Mouse (Mus musculus) hindbrain, embryonic 11.5 days (tissue): Measurements from ENCODE around the gene Myo1d. TPM values are rescaled to one million over a fixed set of nuclear protein-coding genes. Genes with fewer than 3 reads are reported as not detected.

ENCODE experiments used
- ATAC-seq: fragments of 200-750 bp; cut with Nextera tagmentation; 2 replicates; pipeline ENCODE4 v1.8.0; 2017; ENCODE audit warnings: mild to moderate bottlenecking, moderate TSS enrichment, moderate library complexity; ENCODE audit not compliant: low FRiP score
- DNase-seq: peaks from one replicate; pipeline ENCODE4 v3.0.0-alpha.2; 2015; ENCODE audit warnings: low spot score
- H3K27ac ChIP-seq: fragments of 300-500 bp; sonication (generic); 2 replicates; pipeline ENCODE4 v1.5.1; 2014; ENCODE audit warnings: mild to moderate bottlenecking, low read depth, low read length
- H3K27me3 ChIP-seq: fragments of 300-500 bp; sonication (generic); 2 replicates; pipeline ENCODE4 v1.6.1; 2014; ENCODE audit warnings: mild to moderate bottlenecking, low read length, moderate library complexity, mixed read lengths; ENCODE audit not compliant: control insufficient read depth, insufficient read depth
- H3K36me3 ChIP-seq: fragments of 300-500 bp; sonication (generic); 2 replicates; pipeline ENCODE4 v1.6.1; 2014; ENCODE audit warnings: mild to moderate bottlenecking, low read length, moderate library complexity, mixed read lengths; ENCODE audit not compliant: control insufficient read depth, insufficient read depth
- H3K4me1 ChIP-seq: fragments of 300-500 bp; sonication (generic); replicated peaks from 2 replicates; pipeline ENCODE4 v1.6.1; 2014; ENCODE audit warnings: low read length, mixed read lengths; ENCODE audit not compliant: control insufficient read depth, insufficient read depth
- H3K4me2 ChIP-seq: fragments of 300-500 bp; sonication (generic); replicated peaks from 2 replicates; pipeline ENCODE4 v1.6.1; 2014; ENCODE audit warnings: mild to moderate bottlenecking, low read depth, low read length
- H3K4me3 ChIP-seq: fragments of 300-500 bp; sonication (generic); 2 replicates; pipeline ENCODE4 v1.5.1; 2014; ENCODE audit warnings: low read depth, low read length
- H3K9ac ChIP-seq: fragments of 300-500 bp; sonication (generic); 2 replicates; pipeline ENCODE4 v1.6.1; 2014; ENCODE audit warnings: low read depth, low read length
- H3K9me3 ChIP-seq: fragments of 300-500 bp; sonication (generic); 2 replicates; pipeline ENCODE4 v1.6.1; 2016; ENCODE audit warnings: low read length; ENCODE audit not compliant: control insufficient read depth
- whole genome bisulfite sequencing: fragments of 180-500 bp; shearing (Covaris S2); extraction: QIAGEN DNeasy Blood & Tissue Kit; methylation state at CpG from one replicate; pipeline ENCODE4 v1.1.7; 2014; 5-methylcytosine and 5-hydroxymethylcytosine counted together
- polyA plus RNA-seq: library from polyadenylated mRNA; unstranded; fragments of >200 nt; fragmentation: Nextera tagmentation; extraction: Ambion mirVana; gene quantifications from 2 replicates; pipeline ENCODE4 v1.2.1, GENCODE M21; 2014

The Myo1d gene
- polyA plus RNA-seq, 1 experiment from 2014 or later = 3.6 TPM

- Histone ChIP-seq H3K9ac (no peak overlapping the region), H3K4me1 (no peaks in the 10 kb centered on the region), H3K36me3 (no peaks in the 10 kb centered on the region), H3K4me3 (no peak overlapping the region), H3K27ac (no peak overlapping the region), H3K27me3 (no peaks in the 10 kb centered on the region), H3K4me2 (no peak overlapping the region), H3K9me3 (no peaks in the 10 kb centered on the region)
- ATAC-seq (no peak), DNase-seq (no peak)
- WGBS = 81% methylated on average over 6 of the region's 6 CpGs
Observed at GRCm38 (mm10) chr11:80772595-80773210, 7.1 kb downstream of the Myo1d start.

GRCm38 (mm10) chr11:80771596-80772250, 8.1 kb downstream of the Myo1d start:
- Histone ChIP-seq H3K4me2 (no peak overlapping the region), H3K9ac (no peak overlapping the region), H3K27ac (no peak overlapping the region), H3K4me1 (no peaks in the 10 kb centered on the region), H3K36me3 (no peaks in the 10 kb centered on the region), H3K27me3 (no peaks in the 10 kb centered on the region), H3K9me3 (no peaks in the 10 kb centered on the region), H3K4me3 (no peak overlapping the region)
- ATAC-seq = no peak
- 78% methylated on average over 5 of the region's 5 CpGs for WGBS
- no peak for DNase-seq

- no peaks in the 10 kb centered on the region for H3K9me3 ChIP-seq
- WGBS = 59% methylated on average over 3 of the region's 3 CpGs
- no peak overlapping the region for H3K9ac ChIP-seq
- no peak overlapping the region for H3K4me2 ChIP-seq
- H3K4me3 ChIP-seq = no peak overlapping the region
- no peaks in the 10 kb centered on the region for H3K36me3 ChIP-seq
- H3K27ac ChIP-seq = no peak overlapping the region
- no peaks in the 10 kb centered on the region for H3K4me1 ChIP-seq
- H3K27me3 ChIP-seq = no peaks in the 10 kb centered on the region
- DNase-seq (no peak), ATAC-seq (no peak)
Observed at GRCm38 (mm10) chr11:80771186-80771585, 8.6 kb downstream of the Myo1d start.

- Histone ChIP-seq H3K9me3 (no peaks in the 10 kb centered on the region), H3K9ac (no peak overlapping the region), H3K4me2 (no peak overlapping the region), H3K36me3 (no peaks in the 10 kb centered on the region), H3K4me1 (no peaks in the 10 kb centered on the region), H3K4me3 (no peak overlapping the region), H3K27ac (no peak overlapping the region), H3K27me3 (no peaks in the 10 kb centered on the region)
- DNase-seq (no peak), ATAC-seq (no peak)
- 85% methylated on average over 3 of the region's 3 CpGs for WGBS
Observed at GRCm38 (mm10) chr11:80767320-80767617, 12.6 kb downstream of the Myo1d start.

- Histone ChIP-seq H3K9me3 (no peaks in the 10 kb centered on the region), H3K4me2 (no peak overlapping the region), H3K27me3 (no peaks in the 10 kb centered on the region), H3K36me3 (no peaks in the 10 kb centered on the region), H3K9ac (no peak overlapping the region), H3K4me3 (no peak overlapping the region), H3K4me1 (no peaks in the 10 kb centered on the region), H3K27ac (no peak overlapping the region)
- ATAC-seq = no peak
- no peak for DNase-seq
- 85% methylated on average over 6 of the region's 6 CpGs for whole genome bisulfite sequencing
Observed at GRCm38 (mm10) chr11:80766472-80767319, 13.1 kb downstream of the Myo1d start.

GRCm38 (mm10) chr11:80766068-80766467, 13.8 kb downstream of the Myo1d start:
- no peaks in the 10 kb centered on the region for H3K4me1 ChIP-seq
- H3K9me3 ChIP-seq = no peaks in the 10 kb centered on the region
- no peak overlapping the region for H3K4me2 ChIP-seq
- ATAC-seq (no peak), DNase-seq (no peak)
- WGBS = 87% methylated on average over 4 of the region's 4 CpGs
- no peaks in the 10 kb centered on the region for H3K27me3 ChIP-seq
- no peaks in the 10 kb centered on the region for H3K36me3 ChIP-seq
- no peak overlapping the region for H3K27ac ChIP-seq
- no peak overlapping the region for H3K4me3 ChIP-seq
- no peak overlapping the region for H3K9ac ChIP-seq

GRCm38 (mm10) chr11:80762066-80762465, 17.8 kb downstream of the Myo1d start:
- no peak for ATAC-seq
- WGBS = 83% methylated on average over 4 of the region's 4 CpGs

GRCm38 (mm10) chr11:80761285-80761974, 18.4 kb downstream of the Myo1d start:
- H3K4me2 ChIP-seq = no peak overlapping the region
- DNase-seq (no peak), ATAC-seq (no peak)
- no peaks in the 10 kb centered on the region for H3K4me1 ChIP-seq
- no peak overlapping the region for H3K27ac ChIP-seq
- no peaks in the 10 kb centered on the region for H3K36me3 ChIP-seq
- 89% methylated on average over 3 of the region's 3 CpGs for WGBS
- no peak overlapping the region for H3K4me3 ChIP-seq
- no peaks in the 10 kb centered on the region for H3K27me3 ChIP-seq
- H3K9me3 ChIP-seq = no peaks in the 10 kb centered on the region
- H3K9ac ChIP-seq = no peak overlapping the region

More at GRCm38 (mm10) chr11:80762066-80762465, 17.8 kb downstream of the Myo1d start:
- Histone ChIP-seq H3K36me3 (no peaks in the 10 kb centered on the region), H3K27ac (no peak overlapping the region), H3K27me3 (no peaks in the 10 kb centered on the region), H3K9me3 (no peaks in the 10 kb centered on the region), H3K4me3 (no peak overlapping the region), H3K4me2 (no peak overlapping the region), H3K9ac (no peak overlapping the region), H3K4me1 (no peaks in the 10 kb centered on the region)
- no peak for DNase-seq
